Mouse (Mus musculus): ENCODE measurements around the gene Nqo2.

Gene Nqo2

GRCm38 (mm10) chr13:34002058-34003006 lies 37.8 kb downstream of the Nqo2 start, which contains the start of the genes Ripk1 and Serpinb6a:
Gene Ripk1, plus strand, starts transcription at chr13:34002363.
Gene Serpinb6a, minus strand, starts transcription at chr13:34002794.
- peak; percentile 93 for DNase-seq

GRCm38 (mm10) chr13:34003058-34003457 lies 38.6 kb downstream of the Nqo2 start:
- no peak for DNase-seq

GRCm38 (mm10) chr13:34007234-34007633 lies 42.7 kb downstream of the Nqo2 start:
- no peak for DNase-seq

- no peak for DNase-seq
These were observed 52.6 kb downstream of the Nqo2 start for GRCm38 (mm10) chr13:34016927-34017569.

- no peak for DNase-seq
These were observed 54.0 kb downstream of the Nqo2 start for GRCm38 (mm10) chr13:34018521-34018920.

- DNase-seq: no peak
These were observed 57.5 kb downstream of the Nqo2 start for GRCm38 (mm10) chr13:34021998-34022397.

GRCm38 (mm10) chr13:34032041-34032440 lies 67.6 kb downstream of the Nqo2 start:
- DNase-seq: no peak

- no peak for DNase-seq
These were observed 70.9 kb downstream of the Nqo2 start for GRCm38 (mm10) chr13:34035424-34035823.

GRCm38 (mm10) chr13:34036726-34037125 lies 72.2 kb downstream of the Nqo2 start:
- DNase-seq: no peak

- DNase-seq: peak; percentile 97
These were observed 72.9 kb downstream of the Nqo2 start, which contains the start of gene Bphl for GRCm38 (mm10) chr13:34037172-34038055. Gene Bphl, plus strand, starts transcription at chr13:34037597.

- DNase-seq: no peak
These were observed 73.6 kb downstream of the Nqo2 start for GRCm38 (mm10) chr13:34038056-34038432.
